25 mouse cellular contexts compared by ENCODE assay signal in genomic region chr5:51922973-51923372, GRCm38 (mm10).
A peak's percentile ranks its signal among the peaks of the same experiment; 100 is the strongest.
DNase-seq lines count a peak whose midpoint lies in the region; ATAC-seq lines count a peak whose summit lies in the region.
"Had no signal": no experiment of that assay in that cellular context is flagged by ENCODE, and none has a peak within 500 bp of the region (broad histone marks: within the 10 kb centered on the region; RNA-seq: fewer than 3 reads in every experiment).

No protein-coding gene starts in this region.

- DNase-seq in heart, adult 11 months, result peak; percentile 19
- no peak for DNase-seq in heart, adult 8-10 months (ENCODE audit: low spot score)
- no peak for DNase-seq in heart, embryonic 10.5 days (ENCODE audit: low spot score)
- DNase-seq in heart, postnatal 14 days, result no peak
- DNase-seq in cerebellum, postnatal 25 days, result no peak
- DNase-seq: adrenal gland, postnatal 10 days; adrenal gland, postnatal 36 days; cerebellum, adult 18-20 months; cerebellum, adult 9-10 months; cerebellum, postnatal 14 days; forebrain, postnatal 0 days; gastrocnemius, adult 2 months; gastrocnemius, postnatal 14 days; heart, adult 18-20 months; heart, postnatal 36 days; kidney, adult 2 months had no signal

- no peaks in the 10 kb centered on the region for H3K27me3 ChIP-seq in heart, embryonic 13.5 days (replicated peaks)
- H3K27me3 ChIP-seq in heart, embryonic 10.5 days (ENCODE audit: insufficient read depth, poor library complexity, severe bottlenecking), result no peaks in the 10 kb centered on the region
- no peaks in the 10 kb centered on the region for H3K27me3 ChIP-seq in heart, embryonic 16.5 days (ENCODE audit: control insufficient read depth, insufficient read depth, low read length)
- no peaks in the 10 kb centered on the region; the same call in 1 of the 2 replicates for H3K27me3 ChIP-seq in embryonic facial prominence, embryonic 13.5 days
- H3K27me3 ChIP-seq: embryonic facial prominence, embryonic 15.5 days; Patski had no signal

- no peaks in the 10 kb centered on the region for H3K36me3 ChIP-seq in heart, embryonic 13.5 days
- H3K36me3 ChIP-seq in heart, embryonic 10.5 days, result no peaks in the 10 kb centered on the region
- H3K36me3 ChIP-seq in heart, embryonic 16.5 days (ENCODE audit: control insufficient read depth, insufficient read depth), result no peaks in the 10 kb centered on the region
- H3K36me3 ChIP-seq in embryonic facial prominence, embryonic 13.5 days, result no peaks in the 10 kb centered on the region
- H3K36me3 ChIP-seq: embryonic facial prominence, embryonic 15.5 days had no signal

- 34% methylated on average over 5 of the region's 5 CpGs for WGBS in heart, embryonic 13.5 days
- WGBS in heart, embryonic 10.5 days, result 33% methylated on average over 5 of the region's 5 CpGs
- 30% methylated on average over 5 of the region's 5 CpGs for WGBS in heart, embryonic 16.5 days
- 38% methylated on average over 5 of the region's 5 CpGs for WGBS in embryonic facial prominence, embryonic 13.5 days

- H3K4me2 ChIP-seq in heart, embryonic 13.5 days, result peak overlapping the region; percentile 22
- H3K4me2 ChIP-seq in heart, embryonic 16.5 days (ENCODE audit: low read depth, low read length), result peak overlapping the region; percentile 7
- H3K4me2 ChIP-seq in embryonic facial prominence, embryonic 13.5 days, result peak overlapping the region; percentile 11; the same call in 1 of the 2 replicates
- H3K4me2 ChIP-seq: embryonic facial prominence, embryonic 15.5 days; hindbrain, embryonic 14.5 days had no signal

- peaks cover 20% of the 10 kb centered on the region for H3K4me1 ChIP-seq in heart, embryonic 13.5 days
- peaks cover 6% of the 10 kb centered on the region for H3K4me1 ChIP-seq in heart, embryonic 10.5 days
- H3K4me1 ChIP-seq in heart, embryonic 16.5 days (ENCODE audit: control insufficient read depth, insufficient read depth, low read length), result peaks cover 20% of the 10 kb centered on the region
- H3K4me1 ChIP-seq in embryonic facial prominence, embryonic 13.5 days, result peaks cover 4% of the 10 kb centered on the region
- H3K4me1 ChIP-seq: embryonic facial prominence, embryonic 15.5 days had no signal

- H3K9me3 ChIP-seq in heart, embryonic 13.5 days, result no peaks in the 10 kb centered on the region
- no peaks in the 10 kb centered on the region for H3K9me3 ChIP-seq in heart, embryonic 10.5 days
- H3K9me3 ChIP-seq in heart, embryonic 16.5 days (replicated peaks; ENCODE audit: control insufficient read depth, low read length), result no peaks in the 10 kb centered on the region
- H3K9me3 ChIP-seq in embryonic facial prominence, embryonic 13.5 days, result no peaks in the 10 kb centered on the region
- H3K9me3 ChIP-seq: embryonic facial prominence, embryonic 15.5 days had no signal

- no peak overlapping the region for H3K4me3 ChIP-seq in heart, embryonic 13.5 days
- no peak overlapping the region for H3K4me3 ChIP-seq in heart, embryonic 10.5 days
- no peak overlapping the region for H3K4me3 ChIP-seq in heart, embryonic 16.5 days (ENCODE audit: low read length)
- H3K4me3 ChIP-seq in embryonic facial prominence, embryonic 13.5 days, result no peak overlapping the region
- H3K4me3 ChIP-seq: embryonic facial prominence, embryonic 15.5 days; gastrocnemius, adult 2 months had no signal

- H3K27ac ChIP-seq in heart, embryonic 13.5 days (replicated peaks), result no peak overlapping the region
- no peak overlapping the region for H3K27ac ChIP-seq in heart, embryonic 10.5 days
- no peak overlapping the region for H3K27ac ChIP-seq in heart, embryonic 16.5 days (ENCODE audit: low read length)
- no peak overlapping the region for H3K27ac ChIP-seq in embryonic facial prominence, embryonic 13.5 days
- H3K27ac ChIP-seq: embryonic facial prominence, embryonic 15.5 days; gastrocnemius, adult 2 months; hindbrain, embryonic 14.5 days; hindbrain, postnatal 0 days had no signal

- peak overlapping the region; percentile 19; the same call in 1 of the 2 replicates for H3K9ac ChIP-seq in heart, embryonic 13.5 days
- no peak overlapping the region for H3K9ac ChIP-seq in heart, embryonic 16.5 days (ENCODE audit: low read length)
- no peak overlapping the region for H3K9ac ChIP-seq in embryonic facial prominence, embryonic 13.5 days
- H3K9ac ChIP-seq: embryonic facial prominence, embryonic 15.5 days; forebrain, postnatal 0 days; hindbrain, embryonic 14.5 days had no signal

- intact Hi-C loops in heart, postnatal 14 days (cut with DNase I), result no loop called here

- ATAC-seq in heart, embryonic 13.5 days (ENCODE audit: extremely low read depth, insufficient number of reproducible peaks, low FRiP score, low TSS enrichment), result no peak
- no peak for ATAC-seq in heart, embryonic 16.5 days (replicated peaks; ENCODE audit: extremely low read depth, insufficient read depth, low FRiP score)
- ATAC-seq in embryonic facial prominence, embryonic 13.5 days (ENCODE audit: insufficient number of reproducible peaks, insufficient read depth, low FRiP score, low TSS enrichment, low read depth), result no peak
- ATAC-seq: forebrain, embryonic 14.5 days; forebrain, postnatal 0 days; hindbrain, postnatal 0 days; intestine, postnatal 0 days; Patski had no signal
